Mouse (Mus musculus): ENCODE measurements around the gene Nphp3. TPM values are rescaled to one million over a fixed set of nuclear protein-coding genes. Genes with fewer than 3 reads are reported as not detected.

Nphp3 gene
- 1.2 TPM for polyA plus RNA-seq (2012; fragmentation: generic; extraction: Trizol)
- long read RNA-seq, experiment 1, result 0 reads
- long read RNA-seq, experiment 2, full-length matches to known transcripts, result 1 of 4 reads
- long read RNA-seq, experiment 2, partial matches to known transcripts, result 1 of 4 reads
- long read RNA-seq, experiment 2, other reads (novel, unspliced or antisense), result 2 of 4 reads

DNA sequence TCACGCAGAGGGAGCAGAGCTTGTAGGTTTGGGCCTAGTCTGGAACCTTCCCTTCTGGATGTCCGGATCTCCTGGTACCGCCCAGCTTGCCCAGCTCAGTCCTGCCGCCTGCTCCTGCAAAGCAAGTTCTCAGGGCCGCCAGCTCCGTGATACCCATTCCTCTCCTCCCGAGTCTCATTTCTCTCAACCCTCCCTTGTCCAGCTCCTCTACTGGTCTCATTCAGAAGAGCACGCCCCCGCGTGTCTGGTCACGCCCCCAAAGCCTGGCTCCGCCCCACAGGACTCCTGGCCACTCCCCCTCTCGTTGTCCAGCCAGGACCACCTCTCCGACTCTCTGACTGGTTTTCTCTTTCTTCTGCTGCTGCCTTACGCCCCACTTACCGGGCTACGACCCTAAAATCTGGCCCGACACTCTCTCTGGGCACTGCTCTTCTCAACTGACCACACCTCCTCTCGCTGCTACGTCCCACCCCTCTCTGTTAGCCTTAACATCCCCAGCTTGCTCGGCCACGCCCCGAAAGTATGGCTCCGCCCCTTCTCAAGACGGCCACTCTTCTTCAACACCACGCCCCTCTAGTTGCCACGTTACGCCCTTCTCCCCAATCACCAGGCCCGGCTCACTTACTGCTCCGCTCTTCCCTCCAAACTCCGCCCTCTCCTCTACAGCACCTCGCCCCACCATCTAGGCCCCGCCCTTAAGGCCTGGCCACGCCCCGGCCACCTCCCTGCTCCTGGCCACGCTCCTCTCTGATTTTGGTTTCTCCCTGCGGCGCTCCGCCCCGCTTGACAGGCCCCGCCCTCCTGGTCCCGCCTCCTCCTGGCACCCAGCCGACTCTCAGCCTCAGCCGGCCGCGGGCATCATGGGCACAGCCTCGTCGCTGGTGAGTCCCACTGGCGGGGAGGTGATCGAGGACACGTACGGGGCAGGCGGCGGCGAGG, at the start of gene Nphp3:
Gene Nphp3 (plus strand): TSS at position 624 of the 939 bp plus-strand sequence.
- Histone ChIP-seq H3K36me3 (ENCODE audit: control insufficient read depth, insufficient read depth) (no peaks in the 10 kb centered on the region), H3ac (ENCODE audit: control insufficient read depth, insufficient read length, low read depth) (peak within 1 kb of the TSS; percentile 77), H3K4me3 (ENCODE audit: insufficient read depth, poor library complexity, severe bottlenecking) (peak within 1 kb of the TSS; percentile 42), H3K27me3 (ENCODE audit: control insufficient read depth, insufficient read depth, insufficient read length) (no peaks in the 10 kb centered on the region), H3K79me3 (ENCODE audit: low read depth) (no peaks in the 10 kb centered on the region), H3K79me2 (ENCODE audit: control insufficient read depth, insufficient read depth) (no peaks in the 10 kb centered on the region)
- no peak for TF ChIP-seq MYOD1 (IDR thresholded peaks at IDR 0.05; ENCODE audit: control insufficient read depth, insufficient read length, low read depth)
- no peak for TF ChIP-seq MYOG (IDR thresholded peaks at IDR 0.05; ENCODE audit: control insufficient read depth, extremely low read depth, insufficient read length)
- TF ChIP-seq CTCF (IDR thresholded peaks at IDR 0.05; ENCODE audit: control insufficient read depth, insufficient read depth, insufficient read length), result no peak
- no peak for TF ChIP-seq MAX (IDR thresholded peaks at IDR 0.05)
- TF ChIP-seq USF1 (IDR thresholded peaks at IDR 0.05; ENCODE audit: low read depth), result peak; percentile 1
- TF ChIP-seq CEBPB (IDR thresholded peaks at IDR 0.05; ENCODE audit: low read depth), result no peak

DNA sequence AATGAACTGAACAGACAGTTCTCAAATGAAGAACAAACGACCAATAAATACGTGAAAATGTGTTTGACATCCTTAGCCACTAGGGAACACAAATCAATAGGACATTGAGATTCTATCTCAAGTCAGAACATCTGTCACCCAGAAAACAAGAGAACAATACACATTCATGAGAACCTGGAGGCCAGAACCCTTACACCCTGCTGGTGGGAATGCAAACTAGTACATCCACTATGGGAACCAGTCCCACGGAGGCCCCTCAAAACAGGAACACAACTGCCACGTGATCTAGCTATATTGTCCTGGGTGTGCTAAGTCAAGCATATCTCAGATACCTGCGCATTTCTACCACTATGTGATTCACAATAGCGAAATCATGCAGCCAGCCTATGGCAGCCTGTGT, 43.6 kb upstream of the Nphp3 start:
- Histone ChIP-seq H3K36me3 (ENCODE audit: control insufficient read depth, insufficient read depth) (no peaks in the 10 kb centered on the region), H3K79me2 (ENCODE audit: control insufficient read depth, insufficient read depth) (no peaks in the 10 kb centered on the region), H3ac (ENCODE audit: control insufficient read depth, insufficient read length, low read depth) (no peak overlapping the region), H3K4me3 (ENCODE audit: insufficient read depth, poor library complexity, severe bottlenecking) (no peak overlapping the region), H3K79me3 (ENCODE audit: low read depth) (no peaks in the 10 kb centered on the region), H3K27me3 (ENCODE audit: control insufficient read depth, insufficient read depth, insufficient read length) (no peaks in the 10 kb centered on the region)
- TF ChIP-seq FOSL1 (IDR thresholded peaks at IDR 0.05; ENCODE audit: insufficient read depth, low read length, poor library complexity, severe bottlenecking) (no peak), MAX (IDR thresholded peaks at IDR 0.05) (no peak), CEBPB (IDR thresholded peaks at IDR 0.05; ENCODE audit: low read depth) (no peak), CTCF (IDR thresholded peaks at IDR 0.05; ENCODE audit: control insufficient read depth, insufficient read depth, insufficient read length) (no peak), MYOG (IDR thresholded peaks at IDR 0.05; ENCODE audit: control insufficient read depth, extremely low read depth, insufficient read length) (no peak), MYOD1 (IDR thresholded peaks at IDR 0.05; ENCODE audit: control insufficient read depth, insufficient read length, low read depth) (no peak), USF1 (IDR thresholded peaks at IDR 0.05; ENCODE audit: low read depth) (no peak)

DNA sequence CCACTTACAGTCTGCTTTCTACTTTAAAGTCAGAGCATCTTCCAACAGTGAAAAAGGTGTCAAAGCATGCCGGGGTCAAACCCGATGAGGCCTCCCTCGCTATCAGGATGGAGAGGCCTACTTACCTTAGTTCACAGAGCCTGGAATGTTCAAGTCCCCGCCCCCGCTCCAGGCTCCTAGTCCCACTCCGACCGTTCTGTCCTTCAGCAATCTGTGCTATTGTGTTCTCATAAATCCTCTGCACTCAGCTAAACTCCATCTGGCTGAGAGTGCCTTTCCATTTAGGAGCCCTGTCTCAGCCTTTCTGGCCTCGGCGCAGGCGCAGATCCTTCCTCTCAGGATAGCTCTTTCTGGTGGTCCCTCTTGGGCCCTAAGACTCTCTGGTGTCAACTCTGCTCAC, 42.4 kb upstream of the Nphp3 start:
- no peaks in the 10 kb centered on the region for H3K27me3 ChIP-seq (ENCODE audit: control insufficient read depth, insufficient read depth, insufficient read length)
- H3K36me3 ChIP-seq (ENCODE audit: control insufficient read depth, insufficient read depth), result no peaks in the 10 kb centered on the region
- no peaks in the 10 kb centered on the region for H3K79me2 ChIP-seq (ENCODE audit: control insufficient read depth, insufficient read depth)
- H3K79me3 ChIP-seq (ENCODE audit: low read depth), result no peaks in the 10 kb centered on the region
- no peak overlapping the region for H3ac ChIP-seq (ENCODE audit: control insufficient read depth, insufficient read length, low read depth)
- H3K4me3 ChIP-seq (ENCODE audit: insufficient read depth, poor library complexity, severe bottlenecking), result no peak overlapping the region
- TF ChIP-seq MAX (IDR thresholded peaks at IDR 0.05), result no peak
- no peak for TF ChIP-seq CEBPB (IDR thresholded peaks at IDR 0.05; ENCODE audit: low read depth)
- no peak for TF ChIP-seq MYOG (IDR thresholded peaks at IDR 0.05; ENCODE audit: control insufficient read depth, extremely low read depth, insufficient read length)
- TF ChIP-seq FOSL1 (IDR thresholded peaks at IDR 0.05; ENCODE audit: insufficient read depth, low read length, poor library complexity, severe bottlenecking), result no peak
- no peak for TF ChIP-seq USF1 (IDR thresholded peaks at IDR 0.05; ENCODE audit: low read depth)
- no peak for TF ChIP-seq CTCF (IDR thresholded peaks at IDR 0.05; ENCODE audit: control insufficient read depth, insufficient read depth, insufficient read length)

DNA sequence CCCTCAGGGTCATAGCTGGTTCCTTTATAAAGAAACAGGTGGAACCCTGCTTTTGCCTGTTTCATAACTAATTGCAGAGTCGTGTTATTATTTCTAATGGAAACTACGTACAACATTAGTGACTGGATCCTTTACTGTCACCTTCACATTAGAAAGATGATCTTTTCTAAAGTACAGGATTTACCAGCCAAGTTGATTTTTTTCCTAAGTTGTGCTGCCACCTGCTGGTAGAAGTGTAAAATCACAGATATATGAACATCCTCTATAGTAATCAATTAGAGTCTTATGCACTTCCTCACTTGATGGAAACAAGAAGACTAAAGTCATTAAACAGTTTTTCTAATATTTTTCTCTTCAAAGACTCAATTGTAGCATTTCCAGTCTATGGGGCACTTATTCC, 5.8 kb upstream of the Nphp3 start:
- no peaks in the 10 kb centered on the region for H3K79me3 ChIP-seq (ENCODE audit: low read depth)
- H3K27me3 ChIP-seq (ENCODE audit: control insufficient read depth, insufficient read depth, insufficient read length), result peaks cover 4% of the 10 kb centered on the region
- H3K4me3 ChIP-seq (ENCODE audit: insufficient read depth, poor library complexity, severe bottlenecking), result no peak overlapping the region
- no peaks in the 10 kb centered on the region for H3K79me2 ChIP-seq (ENCODE audit: control insufficient read depth, insufficient read depth)
- H3K36me3 ChIP-seq (ENCODE audit: control insufficient read depth, insufficient read depth), result no peaks in the 10 kb centered on the region
- H3ac ChIP-seq (ENCODE audit: control insufficient read depth, insufficient read length, low read depth), result no peak overlapping the region
- TF ChIP-seq USF1 (IDR thresholded peaks at IDR 0.05; ENCODE audit: low read depth) (no peak), CTCF (IDR thresholded peaks at IDR 0.05; ENCODE audit: control insufficient read depth, insufficient read depth, insufficient read length) (no peak), FOSL1 (IDR thresholded peaks at IDR 0.05; ENCODE audit: insufficient read depth, low read length, poor library complexity, severe bottlenecking) (no peak), MYOG (IDR thresholded peaks at IDR 0.05; ENCODE audit: control insufficient read depth, extremely low read depth, insufficient read length) (no peak), MAX (IDR thresholded peaks at IDR 0.05) (no peak), CEBPB (IDR thresholded peaks at IDR 0.05; ENCODE audit: low read depth) (no peak), MYOD1 (IDR thresholded peaks at IDR 0.05; ENCODE audit: control insufficient read depth, insufficient read length, low read depth) (no peak)

DNA sequence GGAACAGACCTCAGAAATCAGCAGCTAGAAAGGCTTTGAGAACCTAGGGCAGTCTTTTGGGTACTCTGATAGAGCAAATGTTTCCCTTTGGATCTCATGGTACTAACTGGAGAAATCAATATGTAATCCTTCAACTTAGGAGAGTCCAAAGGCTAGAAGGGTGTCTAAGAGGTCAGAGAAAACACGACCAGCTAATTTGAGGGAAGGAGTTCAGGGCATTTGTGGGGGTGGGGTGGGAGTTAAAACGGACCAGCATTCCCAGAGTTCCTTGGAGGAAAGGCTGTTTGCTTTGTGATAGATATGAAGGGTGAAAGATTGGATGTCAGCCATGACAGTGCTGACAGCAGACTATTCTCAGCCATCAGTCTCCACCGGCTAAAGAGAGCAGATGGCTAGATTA, 1.7 kb upstream of the Nphp3 start:
- H3K27me3 ChIP-seq (ENCODE audit: control insufficient read depth, insufficient read depth, insufficient read length), result no peaks in the 10 kb centered on the region
- no peak overlapping the region for H3K4me3 ChIP-seq (ENCODE audit: insufficient read depth, poor library complexity, severe bottlenecking)
- TF ChIP-seq MYOD1 (IDR thresholded peaks at IDR 0.05; ENCODE audit: control insufficient read depth, insufficient read length, low read depth), result no peak
- no peak for TF ChIP-seq USF1 (IDR thresholded peaks at IDR 0.05; ENCODE audit: low read depth)
- no peak for TF ChIP-seq MYOG (IDR thresholded peaks at IDR 0.05; ENCODE audit: control insufficient read depth, extremely low read depth, insufficient read length)
- TF ChIP-seq CTCF (IDR thresholded peaks at IDR 0.05; ENCODE audit: control insufficient read depth, insufficient read depth, insufficient read length), result no peak
- TF ChIP-seq FOSL1 (IDR thresholded peaks at IDR 0.05; ENCODE audit: insufficient read depth, low read length, poor library complexity, severe bottlenecking), result no peak
- no peak for TF ChIP-seq MAX (IDR thresholded peaks at IDR 0.05)
- TF ChIP-seq CEBPB (IDR thresholded peaks at IDR 0.05; ENCODE audit: low read depth), result no peak
- no peaks in the 10 kb centered on the region for H3K36me3 ChIP-seq (ENCODE audit: control insufficient read depth, insufficient read depth)
- H3ac ChIP-seq (ENCODE audit: control insufficient read depth, insufficient read length, low read depth), result no peak overlapping the region
- H3K79me3 ChIP-seq (ENCODE audit: low read depth), result no peaks in the 10 kb centered on the region
- H3K79me2 ChIP-seq (ENCODE audit: control insufficient read depth, insufficient read depth), result no peaks in the 10 kb centered on the region

All from C2C12 (cell line).